Mouse (Mus musculus): ENCODE data around the gene Myb.

Gene Myb

GRCm38 (mm10) chr10:21160537-21161358 lies at the start of gene Myb:
Gene Myb (minus strand): TSS chr10:21160984.
- peak; percentile 77 for DNase-seq

GRCm38 (mm10) chr10:21207378-21207777 lies 46.6 kb upstream of the Myb start:
- no peak for DNase-seq

- DNase-seq, result no peak
These were observed 45.4 kb upstream of the Myb start for GRCm38 (mm10) chr10:21206232-21206631.

DNA sequence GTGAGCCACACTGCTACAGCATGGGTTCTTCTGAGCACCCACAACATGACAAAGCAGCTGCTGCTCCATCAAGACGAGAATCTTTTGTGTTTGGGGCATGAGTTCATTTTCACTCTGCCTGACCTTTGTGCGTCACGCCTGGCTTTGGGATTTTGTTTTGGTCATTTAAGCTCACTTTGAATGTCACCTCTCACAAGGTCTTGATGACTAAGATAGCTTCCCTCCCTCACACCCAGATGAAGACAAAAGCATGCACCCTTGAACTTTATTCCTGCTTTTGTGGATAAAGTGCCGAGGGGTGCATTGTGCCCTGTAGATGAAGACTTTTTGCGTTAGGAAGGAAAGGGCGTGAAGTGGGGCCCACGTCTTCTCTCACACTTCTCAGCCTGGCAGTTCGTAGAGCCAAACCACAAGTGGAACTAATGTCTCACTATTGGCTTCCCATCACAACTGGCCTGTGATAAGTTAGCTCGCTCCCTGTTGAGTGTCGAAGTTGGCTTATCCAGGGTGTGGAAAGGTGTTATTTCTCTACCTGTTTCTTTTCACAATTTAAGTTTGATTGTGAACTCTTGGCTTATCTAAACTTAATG lies 43.8 kb upstream of the Myb start:
- DNase-seq, result no peak

- DNase-seq, result no peak
These were observed 43.1 kb upstream of the Myb start for GRCm38 (mm10) chr10:21203886-21204285.

DNA sequence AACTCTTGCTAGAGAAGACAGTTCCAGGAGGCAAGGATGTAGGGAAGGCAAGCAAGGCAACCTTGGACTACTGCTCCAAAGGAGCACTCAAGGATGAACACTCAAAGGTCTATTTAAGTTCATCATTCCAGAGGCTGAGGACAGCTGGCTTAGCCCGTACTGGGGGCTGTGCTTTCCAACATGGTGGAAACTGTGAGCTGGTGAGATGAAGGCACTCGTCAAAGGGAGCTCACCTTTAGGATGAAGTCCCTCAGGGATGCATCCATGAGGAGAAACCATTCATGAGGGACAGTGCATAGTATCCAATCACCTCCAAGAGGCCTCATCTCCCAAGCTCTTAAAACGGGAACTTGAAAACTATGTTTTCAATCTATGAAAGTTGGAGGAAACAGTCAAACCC lies 42.7 kb upstream of the Myb start:
- DNase-seq, result no peak

DNA sequence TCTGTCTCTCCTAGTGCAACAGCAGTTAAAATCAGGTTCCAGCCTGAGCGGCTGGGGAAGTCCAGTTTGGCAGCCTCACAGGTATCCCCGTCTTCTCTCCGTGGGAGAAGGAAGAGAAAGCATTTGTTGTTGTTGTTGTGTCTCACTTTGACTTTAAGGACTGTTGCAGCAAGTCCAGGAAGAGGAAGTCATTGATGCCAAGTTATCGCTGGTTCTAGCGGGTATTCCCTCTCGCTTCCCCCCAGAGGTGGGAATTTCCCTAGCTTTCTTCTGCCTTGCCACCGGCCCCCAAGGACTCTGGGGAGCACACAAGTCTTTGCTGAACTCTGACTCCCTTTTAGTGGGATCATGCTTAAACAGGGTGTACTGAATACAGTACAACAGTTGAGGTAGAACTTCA lies 40.0 kb upstream of the Myb start:
- DNase-seq, result no peak

GRCm38 (mm10) chr10:21200322-21200721 lies 39.5 kb upstream of the Myb start:
- no peak for DNase-seq

DNA sequence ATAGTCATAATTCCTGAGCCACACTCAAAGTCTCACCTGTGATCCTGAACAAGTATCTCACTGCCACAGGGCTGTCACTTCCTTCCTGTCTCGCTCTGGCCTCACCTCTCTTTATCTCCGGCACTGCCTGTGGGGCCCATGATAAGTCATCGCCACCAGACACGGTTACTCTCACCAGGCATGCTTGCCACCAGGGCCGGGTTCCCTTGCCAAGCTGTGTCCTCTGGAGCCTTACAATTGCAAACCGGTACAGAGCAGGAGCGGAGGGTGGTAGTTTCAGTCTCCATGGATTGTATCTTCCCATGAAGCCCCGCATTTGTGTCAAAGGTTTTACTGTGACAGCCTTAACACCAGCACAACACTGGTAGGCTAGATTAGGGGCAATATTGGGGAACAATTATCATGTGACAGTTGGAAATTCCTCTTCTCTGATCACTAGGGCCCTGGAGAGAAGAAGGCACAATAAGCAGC lies 35.9 kb upstream of the Myb start:
- DNase-seq, result no peak

DNA sequence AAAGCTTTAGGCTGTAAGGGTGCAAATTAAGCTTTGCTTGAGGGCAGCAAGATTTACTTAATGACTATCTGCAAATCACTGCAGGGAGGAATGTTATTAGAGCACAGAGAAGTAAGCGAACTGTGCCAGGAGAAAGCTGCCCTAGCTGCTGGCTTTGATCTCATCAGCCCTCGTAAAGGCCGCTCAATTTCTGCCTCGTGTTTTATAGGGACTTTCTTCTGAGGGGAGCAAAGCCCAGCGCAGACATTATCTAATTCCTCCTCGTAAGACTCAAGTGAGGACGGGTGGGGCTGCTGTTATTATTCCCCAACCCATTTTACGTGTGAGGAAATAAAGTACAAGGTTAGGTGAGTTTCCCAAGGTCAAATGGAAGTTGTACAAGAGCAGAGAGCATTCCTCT lies 34.8 kb upstream of the Myb start:
- no peak for DNase-seq

GRCm38 (mm10) chr10:21193935-21194505 lies 33.2 kb upstream of the Myb start:
- DNase-seq, result no peak

- DNase-seq, result no peak
These were observed 32.5 kb upstream of the Myb start for GRCm38 (mm10) chr10:21193088-21193934.

DNA sequence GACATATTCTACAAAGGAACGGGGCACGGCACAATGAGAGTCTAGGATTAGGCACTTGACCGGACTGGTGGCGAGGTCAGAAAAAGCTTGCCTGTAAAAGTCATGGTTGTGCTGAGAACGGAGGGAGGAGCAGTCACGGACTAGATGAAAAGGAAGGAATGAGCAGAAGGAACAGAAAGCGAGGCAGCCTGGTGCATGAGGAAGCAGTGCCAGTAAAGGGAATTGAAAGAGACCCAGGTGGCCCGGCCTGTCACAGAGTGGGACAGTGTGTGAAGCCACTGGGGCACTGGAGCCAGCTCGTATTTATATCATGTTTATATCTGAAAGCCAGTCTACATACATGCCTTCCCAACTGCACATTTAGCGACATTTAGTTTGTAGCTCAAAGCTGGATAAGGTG lies 31.7 kb upstream of the Myb start:
- DNase-seq, result no peak

GRCm38 (mm10) chr10:21189756-21190397 lies 29.1 kb upstream of the Myb start:
- no peak for DNase-seq

GRCm38 (mm10) chr10:21189275-21189601 lies 28.5 kb upstream of the Myb start:
- DNase-seq, result no peak

GRCm38 (mm10) chr10:21188564-21189274 lies 27.9 kb upstream of the Myb start:
- DNase-seq, result peak; percentile 70

DNA sequence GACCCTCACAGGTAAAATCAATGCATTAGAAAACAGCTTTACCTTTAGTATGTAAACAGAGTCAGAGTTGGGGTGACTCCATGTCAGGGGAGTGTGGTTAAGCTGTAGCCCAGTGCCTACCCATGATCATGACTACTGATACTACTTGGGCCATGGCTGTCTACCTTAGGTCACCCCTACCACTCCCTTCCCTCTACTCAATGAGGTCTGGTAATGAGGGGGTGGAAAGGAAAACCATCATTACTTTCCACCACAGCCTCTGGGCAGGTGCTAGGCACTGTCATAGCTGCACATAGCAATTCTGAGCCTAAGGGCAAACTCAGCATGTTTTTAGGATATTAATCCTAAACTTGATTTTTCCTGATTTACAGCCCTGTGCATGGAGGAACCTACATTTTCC lies 27.1 kb upstream of the Myb start:
- DNase-seq, result no peak

DNA sequence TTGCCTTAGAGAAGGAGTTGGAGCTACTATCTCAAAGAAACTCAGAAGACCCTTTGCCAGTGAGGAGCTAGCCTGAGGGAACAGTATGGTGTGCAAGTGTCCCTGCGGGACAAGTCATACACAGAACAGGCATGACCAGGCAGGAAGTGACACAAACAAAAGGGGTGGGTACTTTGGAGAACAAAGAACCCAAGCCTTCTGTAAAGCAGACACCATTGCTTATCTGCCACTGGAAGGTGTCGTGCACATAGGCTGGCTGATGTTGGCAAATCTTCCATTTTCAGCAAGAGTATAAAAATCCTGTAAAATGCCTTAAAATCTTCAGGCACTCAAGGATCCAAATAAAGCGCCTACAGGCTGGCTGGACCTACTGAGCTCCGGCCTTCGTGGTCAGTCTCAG lies 25.9 kb upstream of the Myb start:
- no peak for DNase-seq

DNA sequence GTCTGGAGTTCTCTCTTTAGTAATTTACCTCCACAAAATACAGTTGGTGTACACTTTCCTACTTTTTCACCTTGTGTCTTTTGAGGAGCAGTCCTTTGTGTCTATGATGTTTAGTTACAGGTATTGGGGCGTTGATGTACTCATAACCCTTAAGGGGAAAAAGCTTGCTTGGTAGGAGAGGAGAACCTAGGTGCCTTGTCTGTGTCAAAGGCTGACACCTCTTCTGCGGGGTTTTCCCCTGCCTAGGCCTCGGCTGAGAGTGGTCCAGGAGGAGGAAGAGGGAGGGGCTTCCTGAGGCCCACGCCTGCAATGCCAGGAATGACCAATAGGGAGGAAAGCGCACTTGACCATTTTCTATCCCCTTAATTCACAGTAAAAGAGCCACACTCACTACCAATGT lies 17.9 kb upstream of the Myb start:
- DNase-seq, result no peak

DNA sequence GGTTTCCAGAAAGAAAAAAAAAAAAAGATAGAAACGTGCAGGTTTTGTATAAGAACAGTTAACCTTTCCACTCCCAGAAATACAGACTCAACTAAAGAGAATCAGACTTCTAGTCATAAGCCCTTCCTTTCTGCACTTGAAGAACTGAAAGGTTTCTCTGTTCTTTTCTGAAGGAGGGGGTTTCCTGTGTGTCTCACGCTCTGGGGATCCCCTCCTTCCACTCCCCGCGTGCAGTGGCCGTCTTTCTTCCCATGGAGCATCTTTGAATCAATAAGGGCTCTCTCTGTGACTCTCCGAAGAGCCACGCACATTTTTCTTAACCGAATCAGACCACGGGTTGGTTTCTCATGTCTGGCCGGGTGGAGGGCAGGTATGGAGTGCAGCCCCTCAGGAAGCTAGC lies 17.5 kb upstream of the Myb start:
- DNase-seq, result no peak

- DNase-seq, result no peak
These were observed 11.9 kb upstream of the Myb start for GRCm38 (mm10) chr10:21172650-21173200.

DNA sequence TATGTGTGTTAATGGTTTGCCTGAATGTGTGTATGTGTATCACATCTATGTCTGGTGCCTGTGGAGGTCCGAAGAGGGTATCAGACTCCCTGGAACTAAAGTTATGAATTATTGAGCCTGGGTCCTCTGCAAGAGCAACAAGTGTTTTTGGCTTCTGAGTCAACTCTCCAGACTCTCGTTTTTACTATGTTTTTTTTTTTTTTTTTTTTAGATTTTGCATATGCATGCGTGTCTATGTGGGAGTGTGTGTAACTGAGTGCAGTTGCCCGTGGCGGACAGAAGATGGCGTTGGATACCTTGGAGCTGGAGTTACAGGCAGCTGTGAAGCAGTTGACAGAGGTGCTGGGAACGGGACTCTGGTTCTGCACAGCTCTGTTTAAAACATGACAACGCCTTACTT lies 7.7 kb upstream of the Myb start:
- DNase-seq, result no peak

Measured in kidney, postnatal 10 days (tissue).